Mouse (Mus musculus): ENCODE data around the gene Best1. TPM values are rescaled to one million over a fixed set of nuclear protein-coding genes. Genes with fewer than 3 reads are reported as not detected.

Gene Best1
- polyA plus RNA-seq, 1 experiment from 2014 or later, result 1.4 TPM

- Histone ChIP-seq H3K27ac (ENCODE audit: low read depth) (no peak overlapping the region), H3K4me3 (ENCODE audit: low read depth, low read length) (no peak overlapping the region), H3K27me3 (ENCODE audit: insufficient read depth, low read length) (no peaks in the 10 kb centered on the region), H3K4me2 (no peak overlapping the region), H3K36me3 (ENCODE audit: insufficient read depth) (no peaks in the 10 kb centered on the region), H3K9me3 (ENCODE audit: low read depth, low read length) (no peaks in the 10 kb centered on the region), H3K4me1 (ENCODE audit: insufficient read depth) (no peaks in the 10 kb centered on the region), H3K9ac (no peak overlapping the region)
- no peak for TF ChIP-seq CTCF (IDR thresholded peaks at IDR 0.05; ENCODE audit: low read depth)
- 91% methylated on average over 1 of the region's 1 CpGs for WGBS
- DNase-seq (no peak), ATAC-seq (ENCODE audit: insufficient read depth) (no peak)
Observed at GRCm38 (mm10) chr19:10003696-10004095, 2.3 kb upstream of the Best1 start.

- no peaks in the 10 kb centered on the region for H3K4me1 ChIP-seq (ENCODE audit: insufficient read depth)
- no peak overlapping the region for H3K4me3 ChIP-seq (ENCODE audit: low read depth, low read length)
- peak; percentile 85 for TF ChIP-seq CTCF (IDR thresholded peaks at IDR 0.05; ENCODE audit: low read depth)
- H3K36me3 ChIP-seq (ENCODE audit: insufficient read depth), result no peaks in the 10 kb centered on the region
- no peak overlapping the region for H3K4me2 ChIP-seq
- ATAC-seq (ENCODE audit: insufficient read depth) (no peak), DNase-seq (peak; percentile 76)
- no peaks in the 10 kb centered on the region for H3K9me3 ChIP-seq (ENCODE audit: low read depth, low read length)
- WGBS, result 20% methylated on average over 3 of the region's 3 CpGs
- H3K27me3 ChIP-seq (ENCODE audit: insufficient read depth, low read length), result no peaks in the 10 kb centered on the region
- no peak overlapping the region for H3K27ac ChIP-seq (ENCODE audit: low read depth)
- no peak overlapping the region for H3K9ac ChIP-seq
Observed at GRCm38 (mm10) chr19:10000330-10000729, 1.1 kb downstream of the Best1 start.

- Histone ChIP-seq H3K27ac (ENCODE audit: low read depth) (no peak overlapping the region), H3K9me3 (ENCODE audit: low read depth, low read length) (no peaks in the 10 kb centered on the region), H3K4me1 (ENCODE audit: insufficient read depth) (no peaks in the 10 kb centered on the region), H3K36me3 (ENCODE audit: insufficient read depth) (no peaks in the 10 kb centered on the region), H3K4me3 (ENCODE audit: low read depth, low read length) (no peak overlapping the region), H3K27me3 (ENCODE audit: insufficient read depth, low read length) (no peaks in the 10 kb centered on the region), H3K9ac (no peak overlapping the region), H3K4me2 (no peak overlapping the region)
- no peak for TF ChIP-seq CTCF (IDR thresholded peaks at IDR 0.05; ENCODE audit: low read depth)
- no peak for ATAC-seq (ENCODE audit: insufficient read depth)
- no peak for DNase-seq
- 58% methylated on average over 13 of the region's 13 CpGs for WGBS
Observed at GRCm38 (mm10) chr19:9998736-9999486, 2.5 kb downstream of the Best1 start.

GRCm38 (mm10) chr19:9998063-9998416 is 3.4 kb downstream of the Best1 start:
- H3K4me2 ChIP-seq, result no peak overlapping the region
- DNase-seq (no peak), ATAC-seq (ENCODE audit: insufficient read depth) (no peak)
- WGBS, result 73% methylated on average over 2 of the region's 2 CpGs
- H3K4me3 ChIP-seq (ENCODE audit: low read depth, low read length), result no peak overlapping the region
- H3K27ac ChIP-seq (ENCODE audit: low read depth), result no peak overlapping the region
- no peaks in the 10 kb centered on the region for H3K27me3 ChIP-seq (ENCODE audit: insufficient read depth, low read length)
- no peaks in the 10 kb centered on the region for H3K4me1 ChIP-seq (ENCODE audit: insufficient read depth)
- H3K9me3 ChIP-seq (ENCODE audit: low read depth, low read length), result no peaks in the 10 kb centered on the region
- no peak overlapping the region for H3K9ac ChIP-seq
- H3K36me3 ChIP-seq (ENCODE audit: insufficient read depth), result no peaks in the 10 kb centered on the region
- TF ChIP-seq CTCF (IDR thresholded peaks at IDR 0.05; ENCODE audit: low read depth), result no peak

GRCm38 (mm10) chr19:9997204-9998062 is 4.0 kb downstream of the Best1 start:
- DNase-seq, result no peak
- 63% methylated on average over 12 of the region's 12 CpGs for WGBS
- Histone ChIP-seq H3K4me3 (ENCODE audit: low read depth, low read length) (no peak overlapping the region), H3K4me2 (no peak overlapping the region), H3K9me3 (ENCODE audit: low read depth, low read length) (no peaks in the 10 kb centered on the region), H3K9ac (no peak overlapping the region), H3K4me1 (ENCODE audit: insufficient read depth) (no peaks in the 10 kb centered on the region), H3K36me3 (ENCODE audit: insufficient read depth) (no peaks in the 10 kb centered on the region), H3K27ac (ENCODE audit: low read depth) (no peak overlapping the region; the same call in 1 of the 2 replicates), H3K27me3 (ENCODE audit: insufficient read depth, low read length) (no peaks in the 10 kb centered on the region)
- no peak for TF ChIP-seq CTCF (IDR thresholded peaks at IDR 0.05; ENCODE audit: low read depth)
- ATAC-seq (ENCODE audit: insufficient read depth), result no peak

- no peaks in the 10 kb centered on the region for H3K27me3 ChIP-seq (ENCODE audit: insufficient read depth, low read length)
- DNase-seq (peak; percentile 93), ATAC-seq (ENCODE audit: insufficient read depth) (peak; percentile 90)
- H3K4me1 ChIP-seq (ENCODE audit: insufficient read depth), result no peaks in the 10 kb centered on the region
- H3K9ac ChIP-seq, result peak overlapping the region; percentile 30
- peak; percentile 93 for TF ChIP-seq CTCF (IDR thresholded peaks at IDR 0.05; ENCODE audit: low read depth)
- H3K27ac ChIP-seq (ENCODE audit: low read depth), result 0 out of 2 replicates have a peak overlapping the region, but pooled peaks have one; percentile 2
- peak overlapping the region; percentile 7 for H3K4me3 ChIP-seq (ENCODE audit: low read depth, low read length)
- no peaks in the 10 kb centered on the region for H3K9me3 ChIP-seq (ENCODE audit: low read depth, low read length)
- H3K4me2 ChIP-seq, result peak overlapping the region; percentile 52
- WGBS, result 4% methylated on average over 17 of the region's 17 CpGs
- no peaks in the 10 kb centered on the region for H3K36me3 ChIP-seq (ENCODE audit: insufficient read depth)
Observed at GRCm38 (mm10) chr19:9993036-9993656, 8.3 kb downstream of the Best1 start.
